Mouse (Mus musculus) heart, embryonic 14.5 days (tissue): ENCODE data around the gene Vangl2. TPM values are rescaled to one million over a fixed set of nuclear protein-coding genes. Genes with fewer than 3 reads are reported as not detected.

ENCODE experiments used
- ATAC-seq: fragments of 200-750 bp; cut with Nextera tagmentation; 2 replicates; pipeline ENCODE4 v1.8.0; 2017; ENCODE audit warnings: low read depth, moderate TSS enrichment; ENCODE audit not compliant: insufficient number of reproducible peaks, insufficient read depth, low FRiP score
- H3K27ac ChIP-seq, 2 experiments: fragments of 200-500 bp in 1 of 2; fragments of 300-500 bp in 1 of 2; sonication (generic) in 1 of 2; replicated peaks in 1 of 2; 2 replicates each; pipeline ENCODE4 v1.5.1; 2012 to 2014; ENCODE audit warnings: low read depth in 2 of 2, low read length in 2 of 2, control low read depth in 1 of 2, mild to moderate bottlenecking in 1 of 2, mixed read lengths in 1 of 2; ENCODE audit not compliant: control insufficient read depth in 1 of 2, insufficient read depth in 1 of 2
- H3K27me3 ChIP-seq: fragments of 300-500 bp; sonication (generic); 2 replicates; pipeline ENCODE4 v1.6.1; 2014; ENCODE audit warnings: mild to moderate bottlenecking, low read length, control low read depth; ENCODE audit not compliant: control insufficient read depth, insufficient read depth
- H3K36me3 ChIP-seq: fragments of 300-500 bp; sonication (generic); 2 replicates; pipeline ENCODE4 v1.6.1; 2014; ENCODE audit warnings: mild to moderate bottlenecking, control low read depth, low read length, mixed read lengths; ENCODE audit not compliant: control insufficient read depth, insufficient read depth
- H3K4me1 ChIP-seq, 2 experiments: fragments of 200-500 bp in 1 of 2; fragments of 300-500 bp in 1 of 2; sonication (generic) in 1 of 2; 2 replicates each; pipeline ENCODE4 v1.6.1; 2012 to 2014; ENCODE audit warnings: low read length in 2 of 2, control low read depth in 1 of 2, mixed read lengths in 1 of 2; ENCODE audit not compliant: control insufficient read depth in 2 of 2, insufficient read depth in 2 of 2
- H3K4me2 ChIP-seq: fragments of 300-500 bp; sonication (generic); 2 replicates; pipeline ENCODE4 v1.6.1; 2014; ENCODE audit warnings: mild to moderate bottlenecking, low read length
- H3K4me3 ChIP-seq, 2 experiments: fragments of 200-500 bp in 1 of 2; fragments of 300-500 bp in 1 of 2; sonication (generic) in 1 of 2; 2 replicates each; pipeline ENCODE4 v1.5.1; 2012 to 2014; ENCODE audit warnings: low read length in 2 of 2, mild to moderate bottlenecking in 2 of 2, control low read depth in 1 of 2, low read depth in 1 of 2, moderate library complexity in 1 of 2; ENCODE audit not compliant: control insufficient read depth in 1 of 2, insufficient read depth in 1 of 2
- H3K9ac ChIP-seq: fragments of 300-500 bp; sonication (generic); 2 replicates; pipeline ENCODE4 v1.6.1; 2014; ENCODE audit warnings: mild to moderate bottlenecking, low read length
- H3K9me3 ChIP-seq: fragments of 300-500 bp; sonication (generic); 2 replicates; pipeline ENCODE4 v1.6.1; 2016; ENCODE audit warnings: low read length, control low read depth; ENCODE audit not compliant: control insufficient read depth
- WGBS: fragments of 180-500 bp; shearing (Covaris S2); extraction: QIAGEN DNeasy Blood & Tissue Kit; methylation state at CpG from one replicate; pipeline ENCODE4 v1.1.7; 2014; 5-methylcytosine and 5-hydroxymethylcytosine counted together
- polyA plus RNA-seq: library from polyadenylated mRNA; unstranded; fragments of >200 nt; fragmentation: Nextera tagmentation; extraction: Ambion mirVana; gene quantifications from 2 replicates; pipeline ENCODE4 v1.2.1, GENCODE M21; 2014

The Vangl2 gene
- polyA plus RNA-seq, 1 experiment from 2014 or later, result 9.2 TPM

- no peak for ATAC-seq
- Histone ChIP-seq H3K27me3 (no peaks in the 10 kb centered on the region), H3K4me1 (peaks cover 9 to 21% of the 10 kb centered on the region in 2 experiments), H3K9me3 (no peaks in the 10 kb centered on the region), H3K9ac (no peak overlapping the region), H3K4me2 (no peak overlapping the region), H3K4me3 (no peak overlapping the region), H3K27ac (no peak overlapping the region), H3K36me3 (peaks cover 3% of the 10 kb centered on the region; the same call in 1 of the 2 replicates)
- WGBS, result 99% methylated on average over 4 of the region's 4 CpGs
These were observed 8.9 kb downstream of the Vangl2 start for GRCm38 (mm10) chr1:172019339-172019738.

GRCm38 (mm10) chr1:172018336-172019311, 9.6 kb downstream of the Vangl2 start:
- Histone ChIP-seq H3K9me3 (no peaks in the 10 kb centered on the region), H3K4me1 (peaks cover 9 to 19% of the 10 kb centered on the region in 2 experiments), H3K27ac (no peak overlapping the region), H3K27me3 (no peaks in the 10 kb centered on the region), H3K9ac (no peak overlapping the region), H3K4me3 (no peak overlapping the region), H3K36me3 (peaks cover 3% of the 10 kb centered on the region; the same call in 1 of the 2 replicates), H3K4me2 (no peak overlapping the region)
- ATAC-seq, result no peak
- WGBS, result 93% methylated on average over 9 of the region's 9 CpGs

- no peak overlapping the region; a peak in 1 of 4 replicates for H3K27ac ChIP-seq
- no peak overlapping the region for H3K4me2 ChIP-seq
- no peaks in the 10 kb centered on the region for H3K27me3 ChIP-seq
- no peak overlapping the region for H3K4me3 ChIP-seq
- WGBS, result 88% methylated on average over 6 of the region's 6 CpGs
- ATAC-seq, result no peak
- no peaks in the 10 kb centered on the region for H3K9me3 ChIP-seq
- H3K9ac ChIP-seq, result no peak overlapping the region
- peaks cover 7% of the 10 kb centered on the region; the same call in 1 of the 2 replicates for H3K36me3 ChIP-seq
- peaks cover 9 to 19% of the 10 kb centered on the region in 2 experiments for H3K4me1 ChIP-seq
These were observed 10.7 kb downstream of the Vangl2 start for GRCm38 (mm10) chr1:172017517-172018070.

GRCm38 (mm10) chr1:172016660-172017516, 11.4 kb downstream of the Vangl2 start:
- H3K36me3 ChIP-seq, result peaks cover 9% of the 10 kb centered on the region; the same call in 1 of the 2 replicates
- no peaks in the 10 kb centered on the region for H3K9me3 ChIP-seq
- peaks cover 9 to 19% of the 10 kb centered on the region in 2 experiments for H3K4me1 ChIP-seq
- ATAC-seq, result no peak
- H3K9ac ChIP-seq, result no peak overlapping the region
- WGBS, result 46% methylated on average over 6 of the region's 6 CpGs
- no peak overlapping the region for H3K4me2 ChIP-seq
- peak overlapping the region in 1 of 2 experiments; percentile 45; a peak in 1 of 4 replicates for H3K27ac ChIP-seq
- H3K27me3 ChIP-seq, result no peaks in the 10 kb centered on the region
- no peak overlapping the region for H3K4me3 ChIP-seq

- H3K4me3 ChIP-seq, result no peak overlapping the region
- peaks cover 9 to 19% of the 10 kb centered on the region in 2 experiments for H3K4me1 ChIP-seq
- H3K27me3 ChIP-seq, result no peaks in the 10 kb centered on the region
- peak overlapping the region in 1 of 2 experiments; percentile 45; a peak in 1 of 4 replicates for H3K27ac ChIP-seq
- peak overlapping the region; percentile 7; the same call in 1 of the 2 replicates for H3K9ac ChIP-seq
- H3K36me3 ChIP-seq, result peaks cover 17% of the 10 kb centered on the region; the same call in 1 of the 2 replicates
- no peaks in the 10 kb centered on the region for H3K9me3 ChIP-seq
- WGBS, result 67% methylated on average over 8 of the region's 8 CpGs
- H3K4me2 ChIP-seq, result 0 out of 2 replicates have a peak overlapping the region, but pooled peaks have one; percentile 11
- ATAC-seq, result no peak
These were observed 12.2 kb downstream of the Vangl2 start for GRCm38 (mm10) chr1:172016031-172016430.

GRCm38 (mm10) chr1:172015312-172015939, 12.8 kb downstream of the Vangl2 start:
- H3K4me1 ChIP-seq, result peaks cover 9 to 19% of the 10 kb centered on the region in 2 experiments
- peaks cover 22% of the 10 kb centered on the region for H3K36me3 ChIP-seq
- WGBS, result 79% methylated on average over 9 of the region's 9 CpGs
- H3K27ac ChIP-seq, result 0 out of 4 replicates have a peak overlapping the region, but pooled peaks of 1 of the 2 experiments have one; percentile 45
- H3K4me2 ChIP-seq, result no peak overlapping the region
- H3K9ac ChIP-seq, result no peak overlapping the region
- H3K9me3 ChIP-seq, result no peaks in the 10 kb centered on the region
- H3K27me3 ChIP-seq, result no peaks in the 10 kb centered on the region
- ATAC-seq, result no peak
- no peak overlapping the region for H3K4me3 ChIP-seq
